Mouse (Mus musculus) lung, postnatal 25 days (tissue): ENCODE measurements around the gene Cacna1b.
A peak's percentile ranks its signal among the peaks of the same experiment; 100 is the strongest.

Experiments
- DNase-seq: peaks from one replicate; pipeline ENCODE4 v3.0.0; 2022; ENCODE audit warnings: low spot score

Gene Cacna1b

GRCm38 (mm10) chr2:24646452-24647146 is 116.4 kb downstream of the Cacna1b start:
- DNase-seq = no peak

GRCm38 (mm10) chr2:24642834-24643233 is 120.1 kb downstream of the Cacna1b start:
- DNase-seq = no peak

- no peak for DNase-seq
Observed at GRCm38 (mm10) chr2:24638102-24638954, 124.6 kb downstream of the Cacna1b start.

GRCm38 (mm10) chr2:24633645-24634044 is 129.3 kb downstream of the Cacna1b start:
- DNase-seq = no peak

GRCm38 (mm10) chr2:24617141-24617540 is 145.8 kb downstream of the Cacna1b start:
- no peak for DNase-seq

GRCm38 (mm10) chr2:24609789-24610188 is 153.2 kb downstream of the Cacna1b start:
- no peak for DNase-seq

- DNase-seq = no peak
Observed at GRCm38 (mm10) chr2:24608765-24609138, 154.2 kb downstream of the Cacna1b start.

GRCm38 (mm10) chr2:24607905-24608764 is 154.8 kb downstream of the Cacna1b start:
- no peak for DNase-seq

- DNase-seq = no peak
Observed at GRCm38 (mm10) chr2:24606531-24606930, 156.4 kb downstream of the Cacna1b start.

GRCm38 (mm10) chr2:24605096-24605495 is 157.9 kb downstream of the Cacna1b start:
- DNase-seq = no peak

GRCm38 (mm10) chr2:24589426-24589825 is 173.5 kb downstream of the Cacna1b start:
- DNase-seq = no peak

GRCm38 (mm10) chr2:24587999-24588398 is 175.0 kb downstream of the Cacna1b start:
- no peak for DNase-seq

- DNase-seq = peak; percentile 44
Observed at GRCm38 (mm10) chr2:24574616-24575015, 188.3 kb downstream of the Cacna1b start.

- peak; percentile 4 for DNase-seq
Observed at GRCm38 (mm10) chr2:24570917-24571316, 192.0 kb downstream of the Cacna1b start.

GRCm38 (mm10) chr2:24568555-24568954 is 194.4 kb downstream of the Cacna1b start:
- peak; percentile 53 for DNase-seq

- no peak for DNase-seq
Observed at GRCm38 (mm10) chr2:24562547-24563290, 200.2 kb downstream of the Cacna1b start.

- DNase-seq = no peak
Observed at GRCm38 (mm10) chr2:24561946-24562345, 201.0 kb downstream of the Cacna1b start.

GRCm38 (mm10) chr2:24560201-24560600 is 202.8 kb downstream of the Cacna1b start:
- no peak for DNase-seq

- no peak for DNase-seq
Observed at GRCm38 (mm10) chr2:24556347-24556746, 206.6 kb downstream of the Cacna1b start.

- DNase-seq = peak; percentile 32
Observed at GRCm38 (mm10) chr2:24553962-24554361, 209.0 kb downstream of the Cacna1b start.
